Mouse (Mus musculus): Measurements from ENCODE around the gene Hoxd9. TPM values are rescaled to one million over a fixed set of nuclear protein-coding genes. Genes with fewer than 3 reads are reported as not detected.

The Hoxd9 gene
- total and polyA plus RNA-seq, 3 experiments: 0.10 to 0.29 (median 0.16) TPM

- no peaks in the 10 kb centered on the region for H3K4me1 ChIP-seq (ENCODE audit: control insufficient read depth, insufficient read depth, low read length)
- intact Hi-C loops (cut with DNase I): no loop called here
- no peak overlapping the region for H3K27ac ChIP-seq
- H3K79me2 ChIP-seq (replicated peaks; ENCODE audit: control insufficient read depth, insufficient read depth, low read length): no peaks in the 10 kb centered on the region
- H3K4me3 ChIP-seq: no peak overlapping the region
- WGBS: 5% methylated on average over 21 of the region's 21 CpGs
- H3K9ac ChIP-seq (ENCODE audit: low read depth, low read length): no peak overlapping the region
- DNase-seq: no peak
- H3K27me3 ChIP-seq (ENCODE audit: control insufficient read depth, insufficient read depth, low read length): peaks cover 39% of the 10 kb centered on the region
- TF ChIP-seq CTCF (IDR thresholded peaks at IDR 0.05) (no peak), POLR2A (IDR thresholded peaks at IDR 0.05; ENCODE audit: insufficient read depth, low read depth, low read length) (no peak), EP300 (IDR thresholded peaks at IDR 0.05; ENCODE audit: insufficient read depth, low read depth, low read length) (no peak)
- no peaks in the 10 kb centered on the region for H3K36me3 ChIP-seq (ENCODE audit: control insufficient read depth, insufficient read depth, low read length)
Observed at GRCm38 (mm10) chr2:74680561-74681398, 16.7 kb upstream of the Hoxd9 start.

DNA sequence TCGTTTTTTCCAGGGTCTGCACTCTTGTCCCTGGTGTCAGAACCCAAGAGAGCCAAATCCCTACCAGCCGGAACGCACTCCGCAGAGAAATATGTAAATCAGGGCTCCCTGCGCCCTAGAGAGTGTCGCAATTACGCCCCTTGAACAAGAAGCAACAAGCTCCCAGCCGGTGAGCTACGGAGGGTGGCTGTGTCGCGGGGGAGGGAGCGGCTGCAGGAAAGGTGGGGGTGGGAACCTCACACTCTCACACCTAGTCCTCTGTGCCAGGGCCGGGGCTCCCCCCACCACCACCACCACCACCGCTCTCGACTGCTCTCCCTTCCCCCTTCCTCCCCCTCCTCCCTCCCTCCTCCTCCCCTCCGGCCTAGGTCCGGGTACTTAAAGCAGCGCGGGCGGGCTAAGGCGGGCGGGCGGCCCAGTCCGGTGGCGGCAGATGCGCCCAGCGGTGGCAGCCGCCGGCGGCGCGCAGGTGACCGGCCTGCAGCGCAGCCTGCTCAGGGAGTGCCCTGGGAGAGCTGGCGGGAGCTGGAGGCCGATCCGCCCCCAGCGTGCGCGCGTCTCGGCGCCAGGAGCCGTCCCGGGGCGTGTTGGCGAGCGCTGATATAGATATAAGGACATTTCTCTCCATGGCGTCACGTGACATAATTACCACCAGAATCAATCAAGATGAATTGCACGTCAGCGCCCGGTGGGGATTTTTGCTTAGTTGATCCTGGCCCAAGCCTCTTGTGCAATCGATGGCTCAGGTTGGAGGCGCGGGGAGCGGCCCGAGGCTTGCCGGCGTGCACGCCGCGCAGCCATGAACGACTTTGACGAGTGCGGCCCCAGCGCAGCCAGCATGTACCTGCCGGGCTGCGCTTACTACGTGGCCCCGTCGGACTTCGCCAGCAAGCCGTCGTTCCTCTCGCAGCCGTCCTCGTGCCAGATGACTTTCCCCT lies 15.7 kb upstream of the Hoxd9 start:
- no peak for DNase-seq
- H3K27ac ChIP-seq: no peak overlapping the region

GRCm38 (mm10) chr2:74682796-74683195 lies 14.7 kb upstream of the Hoxd9 start:
- WGBS: 1% methylated on average over 50 of the region's 51 CpGs
- TF ChIP-seq CTCF (IDR thresholded peaks at IDR 0.05): no peak
- no peak for TF ChIP-seq POLR2A (IDR thresholded peaks at IDR 0.05; ENCODE audit: insufficient read depth, low read depth, low read length)
- no peak for TF ChIP-seq EP300 (IDR thresholded peaks at IDR 0.05; ENCODE audit: insufficient read depth, low read depth, low read length)
- DNase-seq: no peak
- H3K9ac ChIP-seq (ENCODE audit: low read depth, low read length): no peak overlapping the region
- intact Hi-C loops (cut with DNase I): no loop called here
- H3K27ac ChIP-seq: no peak overlapping the region
- peaks cover 41% of the 10 kb centered on the region for H3K27me3 ChIP-seq (ENCODE audit: control insufficient read depth, insufficient read depth, low read length)
- no peaks in the 10 kb centered on the region for H3K79me2 ChIP-seq (replicated peaks; ENCODE audit: control insufficient read depth, insufficient read depth, low read length)
- no peaks in the 10 kb centered on the region for H3K36me3 ChIP-seq (ENCODE audit: control insufficient read depth, insufficient read depth, low read length)
- H3K4me3 ChIP-seq: no peak overlapping the region
- H3K4me1 ChIP-seq (ENCODE audit: control insufficient read depth, insufficient read depth, low read length): no peaks in the 10 kb centered on the region

More for the DNA sequence above, 15.7 kb upstream of the Hoxd9 start:
- peaks cover 36% of the 10 kb centered on the region for H3K27me3 ChIP-seq (ENCODE audit: control insufficient read depth, insufficient read depth, low read length)
- H3K9ac ChIP-seq (ENCODE audit: low read depth, low read length): no peak overlapping the region
- no peaks in the 10 kb centered on the region for H3K4me1 ChIP-seq (ENCODE audit: control insufficient read depth, insufficient read depth, low read length)
- intact Hi-C loops (cut with DNase I): no loop called here
- H3K36me3 ChIP-seq (ENCODE audit: control insufficient read depth, insufficient read depth, low read length): no peaks in the 10 kb centered on the region
- H3K79me2 ChIP-seq (replicated peaks; ENCODE audit: control insufficient read depth, insufficient read depth, low read length): no peaks in the 10 kb centered on the region
- no peak overlapping the region; the same call in 1 of the 2 replicates for H3K4me3 ChIP-seq
- TF ChIP-seq CTCF (IDR thresholded peaks at IDR 0.05) (no peak), EP300 (IDR thresholded peaks at IDR 0.05; ENCODE audit: insufficient read depth, low read depth, low read length) (no peak), POLR2A (IDR thresholded peaks at IDR 0.05; ENCODE audit: insufficient read depth, low read depth, low read length) (no peak)
- WGBS: 1% methylated on average over 73 of the region's 78 CpGs

DNA sequence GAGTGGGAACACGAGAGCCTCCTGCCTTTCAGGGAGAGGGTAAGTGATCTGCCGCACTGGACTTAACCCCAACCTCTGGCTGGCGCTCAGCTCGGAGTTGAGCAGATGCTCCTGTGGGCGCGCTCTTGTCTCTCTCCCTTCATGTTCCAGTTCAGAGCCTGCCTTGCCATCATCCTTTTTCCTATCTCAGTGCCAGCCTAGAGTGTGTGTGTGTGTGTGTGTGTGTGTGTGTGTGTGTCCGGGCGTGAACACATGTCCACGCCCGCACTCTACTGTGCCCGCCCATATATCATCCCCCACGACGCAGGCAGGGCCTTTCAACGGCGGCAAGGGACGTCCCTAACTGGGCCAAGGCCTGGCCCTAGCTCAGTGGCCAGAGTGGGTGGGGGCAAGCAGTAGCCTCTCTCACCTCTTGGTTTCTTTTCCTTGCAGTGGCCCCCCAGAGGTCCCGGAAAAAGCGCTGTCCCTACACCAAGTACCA lies 14.0 kb upstream of the Hoxd9 start:
- Histone ChIP-seq H3K27me3 (ENCODE audit: control insufficient read depth, insufficient read depth, low read length) (peaks cover 43% of the 10 kb centered on the region), H3K79me2 (replicated peaks; ENCODE audit: control insufficient read depth, insufficient read depth, low read length) (no peaks in the 10 kb centered on the region), H3K4me1 (ENCODE audit: control insufficient read depth, insufficient read depth, low read length) (no peaks in the 10 kb centered on the region), H3K36me3 (ENCODE audit: control insufficient read depth, insufficient read depth, low read length) (no peaks in the 10 kb centered on the region), H3K9ac (ENCODE audit: low read depth, low read length) (no peak overlapping the region), H3K27ac (no peak overlapping the region), H3K4me3 (no peak overlapping the region)
- intact Hi-C loops (cut with DNase I): no loop called here
- TF ChIP-seq POLR2A (IDR thresholded peaks at IDR 0.05; ENCODE audit: insufficient read depth, low read depth, low read length) (no peak), EP300 (IDR thresholded peaks at IDR 0.05; ENCODE audit: insufficient read depth, low read depth, low read length) (no peak), CTCF (IDR thresholded peaks at IDR 0.05) (no peak)
- WGBS: 4% methylated on average over 18 of the region's 18 CpGs
- DNase-seq: no peak

DNA sequence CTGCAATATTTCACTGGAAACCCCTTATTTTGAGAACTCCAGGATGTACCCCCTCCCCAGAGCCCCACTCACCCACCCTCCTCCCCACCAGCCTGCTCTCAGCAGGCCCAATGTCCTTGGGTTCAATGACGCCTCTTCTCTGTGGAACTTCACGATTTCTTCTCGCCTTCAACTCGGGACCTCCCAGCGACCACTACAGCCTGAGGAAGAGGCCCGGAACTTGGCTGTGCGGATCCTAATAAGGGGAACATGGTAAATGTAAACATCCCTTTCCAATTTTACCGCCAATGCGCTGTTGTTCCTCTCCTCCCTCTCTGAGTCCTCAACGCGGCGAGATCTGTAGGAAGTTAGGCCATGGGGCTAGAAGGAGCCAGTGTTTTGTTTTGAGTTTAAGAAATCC lies 13.4 kb upstream of the Hoxd9 start:
- Histone ChIP-seq H3K9ac (ENCODE audit: low read depth, low read length) (no peak overlapping the region), H3K27me3 (ENCODE audit: control insufficient read depth, insufficient read depth, low read length) (peaks cover 44% of the 10 kb centered on the region), H3K27ac (no peak overlapping the region), H3K36me3 (ENCODE audit: control insufficient read depth, insufficient read depth, low read length) (no peaks in the 10 kb centered on the region), H3K79me2 (replicated peaks; ENCODE audit: control insufficient read depth, insufficient read depth, low read length) (no peaks in the 10 kb centered on the region), H3K4me1 (ENCODE audit: control insufficient read depth, insufficient read depth, low read length) (no peaks in the 10 kb centered on the region), H3K4me3 (no peak overlapping the region)
- intact Hi-C loops (cut with DNase I): no loop called here
- WGBS: 7% methylated on average over 12 of the region's 12 CpGs
- DNase-seq: no peak
- TF ChIP-seq POLR2A (IDR thresholded peaks at IDR 0.05; ENCODE audit: insufficient read depth, low read depth, low read length) (no peak), CTCF (IDR thresholded peaks at IDR 0.05) (no peak), EP300 (IDR thresholded peaks at IDR 0.05; ENCODE audit: insufficient read depth, low read depth, low read length) (no peak)
